Mouse (Mus musculus) MEL (cell line): Measurements from ENCODE around the gene Lrrc8e. TPM values are rescaled to one million over a fixed set of nuclear protein-coding genes. Genes with fewer than 3 reads are reported as not detected.

Experiments
- DNase-seq: peaks from one replicate; pipeline ENCODE4 v3.0.0; 2011; ENCODE audit warnings: low read depth, low spot score
- H3K27ac ChIP-seq: 2 replicates; pipeline ENCODE4 v1.5.1; 2012; ENCODE audit warnings: low read depth, mild to moderate bottlenecking, control low read depth, low read length, moderate library complexity; ENCODE audit not compliant: control insufficient read depth
- H3K27me3 ChIP-seq, 2 experiments: fragments of 150-350 bp in 1 of 2; sonication (generic) in 1 of 2; 2 replicates each; pipeline ENCODE4 v1.6.1; 2012; ENCODE audit warnings: low read length in 2 of 2, mild to moderate bottlenecking in 2 of 2, improper control_type of control experiment in 1 of 2, moderate library complexity in 1 of 2; ENCODE audit not compliant: insufficient read depth in 2 of 2, control insufficient read depth in 1 of 2
- H3K36me3 ChIP-seq, 2 experiments: 2 replicates each; pipeline ENCODE4 v1.6.1; 2012 to 2014; ENCODE audit warnings: low read length in 2 of 2, improper control_type of control experiment in 1 of 2, inconsistent platforms in 1 of 2, mild to moderate bottlenecking in 1 of 2; ENCODE audit not compliant: insufficient read depth in 2 of 2, control insufficient read depth in 1 of 2
- H3K4me1 ChIP-seq, 2 experiments: fragments of 150-350 bp in 1 of 2; sonication (generic) in 1 of 2; 2 replicates each; pipeline ENCODE4 v1.6.1; 2012; ENCODE audit warnings: low read length in 2 of 2, improper control_type of control experiment in 1 of 2, mild to moderate bottlenecking in 1 of 2; ENCODE audit not compliant: insufficient read depth in 2 of 2, control insufficient read depth in 1 of 2
- H3K4me3 ChIP-seq, 2 experiments: fragments of 150-350 bp in 1 of 2; sonication (generic) in 1 of 2; 2 replicates each; pipeline ENCODE4 v1.5.1; 2012; ENCODE audit warnings: low read depth in 2 of 2, low read length in 2 of 2, mild to moderate bottlenecking in 2 of 2, moderate library complexity in 2 of 2, control low read depth in 1 of 2, improper control_type of control experiment in 1 of 2; ENCODE audit not compliant: control insufficient read depth in 1 of 2, insufficient read depth in 1 of 2
- H3K79me2 ChIP-seq: 2 replicates; pipeline ENCODE4 v1.6.1; 2012; ENCODE audit warnings: mild to moderate bottlenecking, low read length, moderate library complexity; ENCODE audit not compliant: control insufficient read depth, poor library complexity, insufficient read depth
- H3K9ac ChIP-seq: 2 replicates; pipeline ENCODE4 v1.6.1; 2012; ENCODE audit warnings: low read depth, mild to moderate bottlenecking, control low read depth, low read length, moderate library complexity; ENCODE audit not compliant: control insufficient read depth, poor library complexity, severe bottlenecking
- H3K9me3 ChIP-seq: fragments of 150-350 bp; sonication (generic); replicated peaks from 2 replicates; pipeline ENCODE4 v1.6.1; 2012; ENCODE audit warnings: mild to moderate bottlenecking, low read length, improper control_type of control experiment, moderate library complexity; ENCODE audit not compliant: insufficient read depth
- BHLHE40 ChIP-seq: IDR thresholded peaks from 2 replicates; pipeline ENCODE4 v1.6.1; 2012; ENCODE audit warnings: low read depth, mild to moderate bottlenecking, inconsistent platforms, low read length, improper control_type of control experiment, borderline replicate concordance
- CHD1 ChIP-seq: IDR thresholded peaks from 2 replicates; pipeline ENCODE4 v1.6.1; 2012; ENCODE audit warnings: low read depth, mild to moderate bottlenecking, inconsistent platforms, low read length, improper control_type of control experiment
- CHD2 ChIP-seq: IDR thresholded peaks from 2 replicates; pipeline ENCODE4 v1.6.1; 2011; ENCODE audit warnings: low read length, improper control_type of control experiment
- E2F4 ChIP-seq: IDR thresholded peaks from 2 replicates; pipeline ENCODE4 v1.6.1; 2011; ENCODE audit warnings: low read depth, low read length, improper control_type of control experiment, borderline replicate concordance
- EP300 ChIP-seq, 2 experiments: IDR thresholded peaks; 2 replicates each; pipeline ENCODE4 v1.6.1; 2011; ENCODE audit warnings: improper control_type of control experiment in 2 of 2, low read length in 2 of 2, low read depth in 1 of 2, mild to moderate bottlenecking in 1 of 2
- ETS1 ChIP-seq: IDR thresholded peaks from 2 replicates; pipeline ENCODE4 v1.6.1; 2012; ENCODE audit warnings: low read depth, mild to moderate bottlenecking, inconsistent platforms, low read length, improper control_type of control experiment, moderate library complexity
- GATA1 ChIP-seq: IDR thresholded peaks from 2 replicates; pipeline ENCODE4 v1.6.1; 2011; ENCODE audit warnings: low read depth, low read length, improper control_type of control experiment
- MAX ChIP-seq: IDR thresholded peaks from 2 replicates; pipeline ENCODE4 v1.6.1; 2011; ENCODE audit warnings: low read length, improper control_type of control experiment
- MYB ChIP-seq: IDR thresholded peaks from 2 replicates; pipeline ENCODE4 v1.6.1; 2011; ENCODE audit warnings: mild to moderate bottlenecking, low read depth, low read length, improper control_type of control experiment
- MYC ChIP-seq: IDR thresholded peaks from 2 replicates; pipeline ENCODE4 v1.6.1; 2011; ENCODE audit warnings: low read depth, mild to moderate bottlenecking, low read length, improper control_type of control experiment, moderate library complexity
- NELFE ChIP-seq: IDR thresholded peaks from 2 replicates; pipeline ENCODE4 v1.6.1; 2011; ENCODE audit warnings: low read depth, low read length, improper control_type of control experiment
- NRF1 ChIP-seq: IDR thresholded peaks from 2 replicates; pipeline ENCODE4 v1.6.1; 2014; ENCODE audit warnings: low read depth, mild to moderate bottlenecking, inconsistent platforms, low read length, improper control_type of control experiment, moderate library complexity; ENCODE audit not compliant: poor library complexity, insufficient read depth, severe bottlenecking
- POLR2A ChIP-seq, 2 experiments: IDR thresholded peaks; 2 replicates each; pipeline ENCODE4 v1.6.1; 2011 to 2012; ENCODE audit warnings: low read length in 2 of 2, mild to moderate bottlenecking in 2 of 2, control low read depth in 1 of 2, improper control_type of control experiment in 1 of 2, low read depth in 1 of 2, moderate library complexity in 1 of 2; ENCODE audit not compliant: control insufficient read depth in 1 of 2, insufficient read depth in 1 of 2, poor library complexity in 1 of 2
- RCOR1 ChIP-seq: IDR thresholded peaks from 2 replicates; pipeline ENCODE4 v1.6.1; 2012; ENCODE audit warnings: low read depth, mild to moderate bottlenecking, inconsistent platforms, low read length, improper control_type of control experiment
- SIN3A ChIP-seq: IDR thresholded peaks from 2 replicates; pipeline ENCODE4 v1.6.1; 2012; ENCODE audit warnings: low read length, improper control_type of control experiment, inconsistent platforms
- SMC3 ChIP-seq: IDR thresholded peaks from 2 replicates; pipeline ENCODE4 v1.6.1; 2011; ENCODE audit warnings: low read depth, low read length, improper control_type of control experiment
- TAL1 ChIP-seq: IDR thresholded peaks from 2 replicates; pipeline ENCODE4 v1.6.1; 2012; ENCODE audit warnings: mild to moderate bottlenecking, inconsistent platforms, low read length, moderate library complexity, mixed read lengths
- TBP ChIP-seq: IDR thresholded peaks from 2 replicates; pipeline ENCODE4 v1.8.0; 2011; ENCODE audit warnings: low read depth, low read length, improper control_type of control experiment
- TCF12 ChIP-seq: IDR thresholded peaks from 2 replicates; pipeline ENCODE4 v1.6.1; 2014; ENCODE audit warnings: low read depth, mild to moderate bottlenecking, inconsistent platforms, low read length, improper control_type of control experiment, moderate library complexity
- ZC3H11A ChIP-seq: IDR thresholded peaks from 2 replicates; pipeline ENCODE4 v1.6.1; 2012; ENCODE audit warnings: low read depth, mild to moderate bottlenecking, inconsistent platforms, low read length, improper control_type of control experiment
- ZKSCAN1 ChIP-seq: IDR thresholded peaks from 2 replicates; pipeline ENCODE4 v1.6.1; 2012; ENCODE audit warnings: low read depth, mild to moderate bottlenecking, inconsistent platforms, low read length, improper control_type of control experiment, moderate library complexity
- ZMIZ1 ChIP-seq: IDR thresholded peaks from 2 replicates; pipeline ENCODE4 v1.6.1; 2012; ENCODE audit warnings: low read depth, mild to moderate bottlenecking, inconsistent platforms, low read length, improper control_type of control experiment, moderate library complexity
- ZNF384 ChIP-seq: IDR thresholded peaks from 2 replicates; pipeline ENCODE4 v1.6.1; 2012; ENCODE audit warnings: low read depth, mild to moderate bottlenecking, inconsistent platforms, low read length, improper control_type of control experiment
- polyA plus RNA-seq, 2 experiments: library from polyadenylated mRNA; stranded (reverse) in 1 of 2; unstranded in 1 of 2; fragments of >175 nt in 1 of 2; fragments of >200 nt in 1 of 2; gene quantifications; 2 replicates each; pipeline versions ENCODE4 v1.2.1 to v1.2.4; 2012; ENCODE audit warnings: low replicate concordance in 2 of 2, low read depth in 1 of 2; ENCODE audit not compliant: insufficient read length in 2 of 2, insufficient read depth in 1 of 2, missing spikeins in 1 of 2
- total RNA-seq: library from RNA; depleted of rRNA; stranded (reverse); fragments of 300-350 nt; gene quantifications from 2 replicates; pipeline ENCODE4 v1.2.3, GENCODE M21; 2012

Gene Lrrc8e
- total and polyA plus RNA-seq, 3 experiments, result 0.35 to 0.36 TPM; not detected in 1

DNA sequence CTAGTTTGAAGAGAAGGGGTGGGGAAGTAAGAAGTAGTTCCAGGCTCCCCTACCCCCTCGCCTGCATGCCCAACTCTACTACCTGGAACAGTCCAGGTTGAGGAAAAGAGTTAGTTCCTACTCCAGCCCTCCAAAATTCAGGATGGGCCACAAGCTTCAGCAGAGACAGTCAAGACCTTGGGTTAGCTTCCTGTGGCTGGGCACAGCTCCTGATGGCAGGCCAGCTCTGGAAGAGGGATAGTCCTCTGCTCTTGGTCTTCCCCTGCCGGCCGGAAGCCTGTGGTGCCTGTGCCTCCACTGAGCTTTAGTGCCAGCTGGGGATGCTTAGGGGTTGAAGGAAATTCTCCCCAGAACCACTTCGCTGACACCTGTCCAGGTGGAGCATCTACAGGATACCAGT lies 304 bp upstream of the Lrrc8e start:
- no peak overlapping the region for H3K9ac ChIP-seq
- TF ChIP-seq ZC3H11A (no peak), TBP (no peak), E2F4 (no peak), EP300 (IDR thresholded peaks at IDR 0.05; ENCODE audit: low read depth in 1 of 2, low read length in 2 of 2) (no peak), SIN3A (no peak), MYB (no peak), GATA1 (no peak), MAX (no peak), RCOR1 (no peak), SMC3 (no peak), ETS1 (no peak), TCF12 (no peak), POLR2A (IDR thresholded peaks at IDR 0.05; ENCODE audit: control insufficient read depth in 1 of 2, insufficient read depth in 1 of 2, low read depth in 1 of 2, low read length in 2 of 2, poor library complexity in 1 of 2) (no peak), CHD1 (no peak), BHLHE40 (no peak), NRF1 (no peak), ZMIZ1 (no peak), TAL1 (no peak), NELFE (no peak), CHD2 (no peak)
- TF ChIP-seq, all 39 proteins: peak for 0
- H3K4me1 ChIP-seq, result peaks cover 6 to 33% of the 10 kb centered on the region in 2 experiments
- peak overlapping the region in 1 of 2 experiments; percentile 57; a peak in 1 of 4 replicates for H3K4me3 ChIP-seq
- no peaks in the 10 kb centered on the region for H3K9me3 ChIP-seq
- no peak overlapping the region for H3K27ac ChIP-seq
- no peak for DNase-seq
- H3K27me3 ChIP-seq, result no peaks in the 10 kb centered on the region; a peak in 1 of 4 replicates
- no peaks in the 10 kb centered on the region for H3K79me2 ChIP-seq
- peaks cover 0 to 10% of the 10 kb centered on the region in 2 experiments; a peak in 2 of 4 replicates for H3K36me3 ChIP-seq

DNA sequence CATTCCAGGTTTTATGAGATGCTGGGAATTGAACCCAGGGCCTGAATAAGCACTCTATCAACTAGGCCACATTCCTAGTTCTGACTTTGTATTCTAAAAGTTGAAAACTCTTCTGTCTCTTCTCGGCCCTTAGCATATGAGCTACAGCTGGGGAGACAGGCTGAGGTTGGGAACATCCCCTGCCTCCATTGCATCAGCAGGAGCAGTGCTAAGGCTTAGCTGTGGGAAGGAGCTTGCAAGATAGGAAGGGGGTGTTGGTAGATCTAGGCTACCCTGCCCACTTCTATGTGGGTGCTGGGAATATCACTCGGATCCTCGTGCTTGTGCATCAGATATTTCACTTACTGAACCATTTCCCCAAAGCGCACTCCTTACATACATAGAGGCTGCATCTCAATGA lies 1.3 kb downstream of the Lrrc8e start:
- H3K27me3 ChIP-seq, result no peaks in the 10 kb centered on the region; a peak in 1 of 4 replicates
- no peak overlapping the region for H3K4me3 ChIP-seq
- H3K27ac ChIP-seq, result no peak overlapping the region
- no peak for DNase-seq
- H3K79me2 ChIP-seq, result no peaks in the 10 kb centered on the region
- TF ChIP-seq ZKSCAN1, result no peak
- no peak for TF ChIP-seq ZMIZ1
- TF ChIP-seq MYC, result no peak
- TF ChIP-seq CHD2, result no peak
- TF ChIP-seq TCF12, result no peak
- TF ChIP-seq BHLHE40, result no peak
- TF ChIP-seq ZNF384, result no peak
- TF ChIP-seq SMC3, result no peak
- H3K9ac ChIP-seq, result no peak overlapping the region
- H3K9me3 ChIP-seq, result no peaks in the 10 kb centered on the region
- no peaks in the 10 kb centered on the region; a peak in 2 of 4 replicates for H3K36me3 ChIP-seq
- H3K4me1 ChIP-seq, result peaks cover 0 to 24% of the 10 kb centered on the region in 2 experiments; a peak in 3 of 4 replicates
